Mouse (Mus musculus): ENCODE data around the gene Zfyve27. TPM values are rescaled to one million over a fixed set of nuclear protein-coding genes. Genes with fewer than 3 reads are reported as not detected.

The Zfyve27 gene
- polyA plus RNA-seq, 1 experiment from 2014 or later = 56.4 TPM

- Histone ChIP-seq H3K4me3 (ENCODE audit: low read length) (no peak overlapping the region), H3K27ac (ENCODE audit: low read depth, low read length) (no peak overlapping the region), H3K4me2 (ENCODE audit: low read length) (no peak overlapping the region), H3K9ac (ENCODE audit: low read depth, low read length) (no peak overlapping the region), H3K36me3 (ENCODE audit: control insufficient read depth, insufficient read depth, low read length) (no peaks in the 10 kb centered on the region), H3K27me3 (replicated peaks; ENCODE audit: control insufficient read depth, insufficient read depth, low read length) (no peaks in the 10 kb centered on the region), H3K9me3 (ENCODE audit: control insufficient read depth, low read length) (no peaks in the 10 kb centered on the region), H3K4me1 (ENCODE audit: control insufficient read depth, insufficient read depth, low read depth, low read length) (no peaks in the 10 kb centered on the region)
- ATAC-seq = no peak
- 91% methylated on average over 15 of the region's 15 CpGs for WGBS
These were observed 25.1 kb upstream of the Zfyve27 start for GRCm38 (mm10) chr19:42138517-42139285.

- Histone ChIP-seq H3K27me3 (replicated peaks; ENCODE audit: control insufficient read depth, insufficient read depth, low read length) (no peaks in the 10 kb centered on the region), H3K36me3 (ENCODE audit: control insufficient read depth, insufficient read depth, low read length) (no peaks in the 10 kb centered on the region), H3K9ac (ENCODE audit: low read depth, low read length) (no peak overlapping the region), H3K27ac (ENCODE audit: low read depth, low read length) (no peak overlapping the region), H3K4me3 (ENCODE audit: low read length) (no peak overlapping the region), H3K9me3 (ENCODE audit: control insufficient read depth, low read length) (no peaks in the 10 kb centered on the region), H3K4me2 (ENCODE audit: low read length) (no peak overlapping the region), H3K4me1 (ENCODE audit: control insufficient read depth, insufficient read depth, low read depth, low read length) (no peaks in the 10 kb centered on the region)
- ATAC-seq = no peak
- WGBS = 85% methylated on average over 5 of the region's 5 CpGs
These were observed 23.8 kb upstream of the Zfyve27 start for GRCm38 (mm10) chr19:42139724-42140517.

- WGBS = 73% methylated on average over 3 of the region's 3 CpGs
These were observed 21.8 kb upstream of the Zfyve27 start for GRCm38 (mm10) chr19:42141998-42142397.

GRCm38 (mm10) chr19:42142757-42143156 is 21.0 kb upstream of the Zfyve27 start:
- H3K4me3 ChIP-seq (ENCODE audit: low read length) = no peak overlapping the region
- H3K4me2 ChIP-seq (ENCODE audit: low read length) = no peak overlapping the region
- H3K9me3 ChIP-seq (ENCODE audit: control insufficient read depth, low read length) = no peaks in the 10 kb centered on the region
- ATAC-seq = no peak
- H3K4me1 ChIP-seq (ENCODE audit: control insufficient read depth, insufficient read depth, low read depth, low read length) = no peaks in the 10 kb centered on the region
- no peak overlapping the region for H3K27ac ChIP-seq (ENCODE audit: low read depth, low read length)
- no peaks in the 10 kb centered on the region; the same call in 1 of the 2 replicates for H3K27me3 ChIP-seq (replicated peaks; ENCODE audit: control insufficient read depth, insufficient read depth, low read length)
- H3K36me3 ChIP-seq (ENCODE audit: control insufficient read depth, insufficient read depth, low read length) = no peaks in the 10 kb centered on the region
- no peak overlapping the region for H3K9ac ChIP-seq (ENCODE audit: low read depth, low read length)
- 68% methylated on average over 2 of the region's 2 CpGs for WGBS

More at GRCm38 (mm10) chr19:42141998-42142397, 21.8 kb upstream of the Zfyve27 start:
- Histone ChIP-seq H3K27me3 (replicated peaks; ENCODE audit: control insufficient read depth, insufficient read depth, low read length) (no peaks in the 10 kb centered on the region; the same call in 1 of the 2 replicates), H3K36me3 (ENCODE audit: control insufficient read depth, insufficient read depth, low read length) (no peaks in the 10 kb centered on the region), H3K4me3 (ENCODE audit: low read length) (no peak overlapping the region), H3K9me3 (ENCODE audit: control insufficient read depth, low read length) (no peaks in the 10 kb centered on the region), H3K4me1 (ENCODE audit: control insufficient read depth, insufficient read depth, low read depth, low read length) (no peaks in the 10 kb centered on the region), H3K4me2 (ENCODE audit: low read length) (no peak overlapping the region), H3K9ac (ENCODE audit: low read depth, low read length) (no peak overlapping the region), H3K27ac (ENCODE audit: low read depth, low read length) (no peak overlapping the region)
- ATAC-seq = no peak

GRCm38 (mm10) chr19:42144067-42144466 is 19.7 kb upstream of the Zfyve27 start:
- Histone ChIP-seq H3K4me1 (ENCODE audit: control insufficient read depth, insufficient read depth, low read depth, low read length) (0 out of 2 replicates have a peak, but pooled peaks cover 4% of the 10 kb centered on the region), H3K36me3 (ENCODE audit: control insufficient read depth, insufficient read depth, low read length) (no peaks in the 10 kb centered on the region), H3K9me3 (ENCODE audit: control insufficient read depth, low read length) (no peaks in the 10 kb centered on the region), H3K4me2 (ENCODE audit: low read length) (no peak overlapping the region), H3K4me3 (ENCODE audit: low read length) (no peak overlapping the region), H3K27me3 (replicated peaks; ENCODE audit: control insufficient read depth, insufficient read depth, low read length) (peaks cover 4% of the 10 kb centered on the region; the same call in 1 of the 2 replicates), H3K9ac (ENCODE audit: low read depth, low read length) (no peak overlapping the region), H3K27ac (ENCODE audit: low read depth, low read length) (no peak overlapping the region)
- no peak for ATAC-seq
- 58% methylated on average over 6 of the region's 6 CpGs for WGBS

GRCm38 (mm10) chr19:42144541-42145167 is 19.1 kb upstream of the Zfyve27 start:
- WGBS = 29% methylated on average over 8 of the region's 8 CpGs
- 0 out of 2 replicates have a peak, but pooled peaks cover 4% of the 10 kb centered on the region for H3K4me1 ChIP-seq (ENCODE audit: control insufficient read depth, insufficient read depth, low read depth, low read length)
- H3K9me3 ChIP-seq (ENCODE audit: control insufficient read depth, low read length) = no peaks in the 10 kb centered on the region
- no peaks in the 10 kb centered on the region for H3K36me3 ChIP-seq (ENCODE audit: control insufficient read depth, insufficient read depth, low read length)
- H3K9ac ChIP-seq (ENCODE audit: low read depth, low read length) = no peak overlapping the region
- H3K4me3 ChIP-seq (ENCODE audit: low read length) = no peak overlapping the region
- H3K27ac ChIP-seq (ENCODE audit: low read depth, low read length) = no peak overlapping the region
- H3K27me3 ChIP-seq (replicated peaks; ENCODE audit: control insufficient read depth, insufficient read depth, low read length) = peaks cover 7% of the 10 kb centered on the region; the same call in 1 of the 2 replicates
- ATAC-seq = no peak
- no peak overlapping the region for H3K4me2 ChIP-seq (ENCODE audit: low read length)

- no peak for ATAC-seq
- H3K4me2 ChIP-seq (ENCODE audit: low read length) = no peak overlapping the region
- H3K9ac ChIP-seq (ENCODE audit: low read depth, low read length) = no peak overlapping the region
- peaks cover 7% of the 10 kb centered on the region; the same call in 1 of the 2 replicates for H3K27me3 ChIP-seq (replicated peaks; ENCODE audit: control insufficient read depth, insufficient read depth, low read length)
- 0 out of 2 replicates have a peak, but pooled peaks cover 4% of the 10 kb centered on the region for H3K4me1 ChIP-seq (ENCODE audit: control insufficient read depth, insufficient read depth, low read depth, low read length)
- H3K27ac ChIP-seq (ENCODE audit: low read depth, low read length) = no peak overlapping the region
- 62% methylated on average over 4 of the region's 4 CpGs for WGBS
- H3K36me3 ChIP-seq (ENCODE audit: control insufficient read depth, insufficient read depth, low read length) = no peaks in the 10 kb centered on the region
- no peaks in the 10 kb centered on the region for H3K9me3 ChIP-seq (ENCODE audit: control insufficient read depth, low read length)
- H3K4me3 ChIP-seq (ENCODE audit: low read length) = no peak overlapping the region
These were observed 18.5 kb upstream of the Zfyve27 start for GRCm38 (mm10) chr19:42145210-42145609.

GRCm38 (mm10) chr19:42145731-42146130 is 18.0 kb upstream of the Zfyve27 start:
- peaks cover 4% of the 10 kb centered on the region; the same call in 1 of the 2 replicates for H3K4me1 ChIP-seq (ENCODE audit: control insufficient read depth, insufficient read depth, low read depth, low read length)
- no peak overlapping the region for H3K4me3 ChIP-seq (ENCODE audit: low read length)
- no peaks in the 10 kb centered on the region for H3K36me3 ChIP-seq (ENCODE audit: control insufficient read depth, insufficient read depth, low read length)
- H3K9me3 ChIP-seq (ENCODE audit: control insufficient read depth, low read length) = no peaks in the 10 kb centered on the region
- peaks cover 7% of the 10 kb centered on the region; the same call in 1 of the 2 replicates for H3K27me3 ChIP-seq (replicated peaks; ENCODE audit: control insufficient read depth, insufficient read depth, low read length)
- WGBS = 87% methylated on average over 2 of the region's 2 CpGs
- H3K9ac ChIP-seq (ENCODE audit: low read depth, low read length) = no peak overlapping the region
- no peak for ATAC-seq
- no peak overlapping the region for H3K27ac ChIP-seq (ENCODE audit: low read depth, low read length)
- H3K4me2 ChIP-seq (ENCODE audit: low read length) = no peak overlapping the region

Data from hindbrain, embryonic 16.5 days (tissue).